Mouse (Mus musculus) liver, adult 2 months (tissue): ENCODE results near the gene Nos1ap. TPM values are rescaled to one million over a fixed set of nuclear protein-coding genes. Genes with fewer than 3 reads are reported as not detected.

Source experiments
- DNase-seq: peaks from one replicate; pipeline ENCODE4 v3.0.0-alpha.2; 2011; ENCODE audit warnings: low read depth, low spot score; ENCODE audit errors: extremely low read depth
- H3K27ac ChIP-seq: fragments of 200-500 bp; replicated peaks from 2 replicates; pipeline ENCODE4 v1.5.1; 2012; ENCODE audit warnings: low read depth, mild to moderate bottlenecking, control low read depth, inconsistent platforms, low read length; ENCODE audit not compliant: insufficient read depth
- H3K27me3 ChIP-seq: fragments of 200-500 bp; 2 replicates; pipeline ENCODE4 v1.6.1; 2012; ENCODE audit warnings: mild to moderate bottlenecking, moderate library complexity, low read length, inconsistent platforms; ENCODE audit not compliant: control insufficient read depth, insufficient read depth
- H3K36me3 ChIP-seq: fragments of 200-500 bp; 2 replicates; pipeline ENCODE4 v1.6.1; 2012; ENCODE audit warnings: low read length, inconsistent platforms; ENCODE audit not compliant: control insufficient read depth, insufficient read depth
- H3K4me1 ChIP-seq: fragments of 200-500 bp; 2 replicates; pipeline ENCODE4 v1.6.1; 2011; ENCODE audit warnings: low read length; ENCODE audit not compliant: control insufficient read depth, insufficient read depth
- H3K4me3 ChIP-seq: fragments of 200-500 bp; 2 replicates; pipeline ENCODE4 v1.5.1; 2011; ENCODE audit warnings: low read depth, mild to moderate bottlenecking, control low read depth, low read length, moderate library complexity; ENCODE audit not compliant: insufficient read depth
- H3K79me2 ChIP-seq: fragments of 200-500 bp; 2 replicates; pipeline ENCODE4 v1.6.1; 2012; ENCODE audit warnings: inconsistent platforms, mild to moderate bottlenecking, low read length, moderate library complexity; ENCODE audit not compliant: control insufficient read depth, insufficient read depth
- H3K9ac ChIP-seq: fragments of 200-500 bp; 2 replicates; pipeline ENCODE4 v1.6.1; 2012; ENCODE audit warnings: low read depth, mild to moderate bottlenecking, control low read depth, inconsistent platforms, low read length
- CTCF ChIP-seq: fragments of 200-500 bp; IDR thresholded peaks from 2 replicates; pipeline ENCODE4 v1.5.1; 2011; ENCODE audit warnings: low read depth, low read length, control low read depth
- POLR2A ChIP-seq: fragments of 200-500 bp; IDR thresholded peaks from 2 replicates; pipeline ENCODE4 v1.6.1; 2011; ENCODE audit warnings: low read length, control low read depth; ENCODE audit not compliant: insufficient read depth; ENCODE audit errors: extremely low read depth
- WGBS: fragments of 180-500 bp; shearing (Covaris S2); methylation state at CpG from one replicate; pipeline ENCODE4 v1.1.7; 2018; 5-methylcytosine and 5-hydroxymethylcytosine counted together
- polyA plus RNA-seq: library from polyadenylated mRNA; depleted of rRNA; stranded (reverse); fragments of >200 nt; gene quantifications from 2 replicates; pipeline ENCODE4 v1.2.3, GENCODE M21; 2012
- total RNA-seq: library from RNA; depleted of rRNA; stranded (reverse); fragments of >200 nt; gene quantifications from 2 replicates; pipeline ENCODE4 v1.2.3, GENCODE M21; 2014

Gene Nos1ap
- total and polyA plus RNA-seq, 2 experiments: 1.8 to 3.1 TPM

DNA sequence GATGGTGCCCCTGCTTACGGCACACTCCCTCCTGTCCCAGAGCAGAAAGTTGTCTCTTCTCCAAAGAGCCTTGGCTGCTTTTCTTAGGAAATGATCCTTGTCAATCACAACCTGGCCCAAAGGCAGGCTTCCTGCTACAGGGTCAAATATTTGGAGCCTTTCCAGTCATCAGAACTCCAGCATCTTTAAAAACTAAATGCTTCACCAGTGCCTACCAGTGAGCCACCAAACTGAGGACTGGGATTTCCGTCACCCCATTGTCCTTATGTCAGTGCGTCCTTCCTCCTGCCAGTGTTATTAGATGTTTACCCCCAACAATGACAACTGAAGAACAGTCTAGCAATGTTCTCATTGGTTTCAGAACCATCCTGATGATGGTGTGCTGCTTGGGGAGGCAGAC, 28.9 kb downstream of the Nos1ap start:
- no peaks in the 10 kb centered on the region for H3K27me3 ChIP-seq
- H3K36me3 ChIP-seq: no peaks in the 10 kb centered on the region
- no peaks in the 10 kb centered on the region for H3K4me1 ChIP-seq
- DNase-seq: no peak
- H3K9ac ChIP-seq: no peak overlapping the region
- no peak overlapping the region for H3K27ac ChIP-seq
- 87% methylated on average over 3 of the region's 3 CpGs for WGBS
- no peak overlapping the region for H3K4me3 ChIP-seq
- TF ChIP-seq CTCF: no peak
- TF ChIP-seq POLR2A: no peak
- H3K79me2 ChIP-seq: peaks cover 2% of the 10 kb centered on the region; the same call in 1 of the 2 replicates

DNA sequence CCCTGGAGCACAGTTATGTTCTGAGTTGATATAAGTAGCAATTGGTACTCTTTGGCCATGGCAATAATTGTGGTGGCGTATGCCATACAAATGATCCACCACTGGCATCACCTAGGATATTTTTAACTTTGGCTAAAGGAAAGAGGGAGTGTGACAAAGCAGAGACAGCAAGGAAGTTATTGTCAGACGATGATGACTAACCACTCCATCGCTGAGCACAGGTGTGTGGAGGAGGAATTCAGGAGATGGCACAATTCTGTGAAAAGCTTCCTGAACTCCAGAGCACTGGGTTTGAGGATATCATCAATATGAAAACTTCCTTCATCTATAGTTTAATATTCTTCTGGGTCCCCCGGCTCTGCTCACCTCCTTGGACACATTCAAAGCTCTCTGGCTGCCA, 31.7 kb downstream of the Nos1ap start:
- Histone ChIP-seq H3K4me3 (no peak overlapping the region), H3K27ac (no peak overlapping the region), H3K36me3 (no peaks in the 10 kb centered on the region), H3K79me2 (0 out of 2 replicates have a peak, but pooled peaks cover 2% of the 10 kb centered on the region), H3K9ac (no peak overlapping the region), H3K27me3 (no peaks in the 10 kb centered on the region), H3K4me1 (no peaks in the 10 kb centered on the region)
- no peak for DNase-seq
- no peak for TF ChIP-seq POLR2A
- TF ChIP-seq CTCF: no peak
- WGBS: 92% methylated on average over 4 of the region's 4 CpGs

DNA sequence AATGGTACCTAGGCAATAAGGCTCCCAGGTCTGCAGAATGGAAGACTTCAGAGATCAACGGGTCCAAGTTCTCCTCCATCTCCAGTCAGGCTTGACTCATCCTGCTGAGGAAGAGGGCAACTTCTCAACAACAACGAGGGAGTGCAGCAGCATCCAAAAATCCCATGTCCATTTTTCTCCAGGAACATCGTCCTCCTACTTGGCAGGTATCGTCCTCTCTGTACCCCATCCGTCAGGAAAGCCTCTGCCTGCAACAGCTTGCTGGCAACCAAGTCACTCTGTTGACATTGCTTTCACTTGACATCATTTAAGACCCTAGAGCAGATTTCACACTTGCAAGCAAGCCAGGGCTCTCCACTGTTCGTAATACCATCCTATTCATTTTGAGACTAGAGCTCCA, 33.0 kb downstream of the Nos1ap start:
- DNase-seq: no peak
- Histone ChIP-seq H3K27ac (no peak overlapping the region), H3K4me3 (no peak overlapping the region), H3K79me2 (peaks cover 2% of the 10 kb centered on the region; the same call in 1 of the 2 replicates), H3K36me3 (no peaks in the 10 kb centered on the region), H3K27me3 (no peaks in the 10 kb centered on the region), H3K9ac (no peak overlapping the region), H3K4me1 (no peaks in the 10 kb centered on the region)
- whole genome bisulfite sequencing: 91% methylated on average over 6 of the region's 6 CpGs
- TF ChIP-seq POLR2A: no peak
- TF ChIP-seq CTCF: no peak

DNA sequence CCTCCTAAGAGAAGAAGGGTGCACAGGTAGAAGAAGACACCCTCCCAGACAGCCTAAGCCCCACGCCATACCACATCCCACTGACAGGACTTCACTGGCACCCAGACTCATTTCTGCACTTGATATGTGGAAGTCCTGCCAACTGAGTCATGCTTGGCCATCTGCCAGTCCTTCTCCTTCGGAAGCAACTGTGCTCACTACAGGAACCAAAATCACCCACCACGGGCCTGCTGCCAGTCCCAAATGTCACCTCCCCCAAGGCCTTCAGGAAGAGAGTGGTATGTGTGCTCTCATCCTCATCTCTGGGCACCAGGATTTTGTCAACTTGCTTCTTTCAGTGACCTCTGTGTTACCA, 34.7 kb downstream of the Nos1ap start:
- Histone ChIP-seq H3K4me3 (no peak overlapping the region), H3K27ac (no peak overlapping the region), H3K4me1 (no peaks in the 10 kb centered on the region), H3K36me3 (no peaks in the 10 kb centered on the region), H3K79me2 (peaks cover 2% of the 10 kb centered on the region; the same call in 1 of the 2 replicates), H3K9ac (no peak overlapping the region), H3K27me3 (no peaks in the 10 kb centered on the region)
- WGBS: 34% methylated on average over 3 of the region's 3 CpGs
- TF ChIP-seq CTCF (no peak), POLR2A (no peak)
- no peak for DNase-seq

DNA sequence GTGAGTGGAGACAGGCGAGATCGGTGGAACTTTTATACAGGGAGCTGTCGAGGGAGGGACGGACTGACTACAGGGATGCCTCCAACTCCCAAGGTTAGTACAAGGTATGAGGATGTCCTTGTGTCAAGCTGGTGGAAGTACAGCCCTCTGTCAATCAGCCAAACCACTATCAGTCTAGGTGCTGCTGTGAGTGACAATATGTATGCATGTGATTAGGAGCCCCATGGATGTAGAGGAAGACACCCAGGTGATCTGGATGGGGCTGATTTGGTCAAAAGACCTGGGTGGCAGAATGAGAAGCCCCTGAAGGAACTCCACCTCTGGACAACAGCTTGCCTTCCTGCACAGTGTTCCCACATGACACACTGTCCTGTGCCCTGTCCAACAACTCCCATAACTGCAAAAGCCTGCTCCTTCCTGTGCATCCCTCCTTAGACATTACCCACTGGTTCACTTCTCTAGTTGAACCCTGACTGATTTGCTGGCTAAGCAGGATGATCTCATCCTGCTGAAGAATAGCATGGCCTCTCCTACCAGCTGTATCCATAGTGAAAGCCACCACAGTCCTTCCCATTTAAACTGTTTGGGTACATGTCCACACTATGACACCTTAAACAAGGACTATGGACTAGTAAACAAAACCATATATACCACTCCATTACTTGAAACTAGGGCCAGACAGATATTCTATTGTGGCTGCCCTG, 35.3 kb downstream of the Nos1ap start:
- H3K9ac ChIP-seq: no peak overlapping the region
- no peak overlapping the region for H3K27ac ChIP-seq
- no peak overlapping the region for H3K4me3 ChIP-seq
- TF ChIP-seq CTCF: no peak
- TF ChIP-seq POLR2A: no peak
- peaks cover 2% of the 10 kb centered on the region; the same call in 1 of the 2 replicates for H3K79me2 ChIP-seq
- DNase-seq: no peak
- no peaks in the 10 kb centered on the region for H3K27me3 ChIP-seq
- WGBS: 96% methylated on average over 4 of the region's 4 CpGs
- H3K36me3 ChIP-seq: no peaks in the 10 kb centered on the region
- H3K4me1 ChIP-seq: no peaks in the 10 kb centered on the region

DNA sequence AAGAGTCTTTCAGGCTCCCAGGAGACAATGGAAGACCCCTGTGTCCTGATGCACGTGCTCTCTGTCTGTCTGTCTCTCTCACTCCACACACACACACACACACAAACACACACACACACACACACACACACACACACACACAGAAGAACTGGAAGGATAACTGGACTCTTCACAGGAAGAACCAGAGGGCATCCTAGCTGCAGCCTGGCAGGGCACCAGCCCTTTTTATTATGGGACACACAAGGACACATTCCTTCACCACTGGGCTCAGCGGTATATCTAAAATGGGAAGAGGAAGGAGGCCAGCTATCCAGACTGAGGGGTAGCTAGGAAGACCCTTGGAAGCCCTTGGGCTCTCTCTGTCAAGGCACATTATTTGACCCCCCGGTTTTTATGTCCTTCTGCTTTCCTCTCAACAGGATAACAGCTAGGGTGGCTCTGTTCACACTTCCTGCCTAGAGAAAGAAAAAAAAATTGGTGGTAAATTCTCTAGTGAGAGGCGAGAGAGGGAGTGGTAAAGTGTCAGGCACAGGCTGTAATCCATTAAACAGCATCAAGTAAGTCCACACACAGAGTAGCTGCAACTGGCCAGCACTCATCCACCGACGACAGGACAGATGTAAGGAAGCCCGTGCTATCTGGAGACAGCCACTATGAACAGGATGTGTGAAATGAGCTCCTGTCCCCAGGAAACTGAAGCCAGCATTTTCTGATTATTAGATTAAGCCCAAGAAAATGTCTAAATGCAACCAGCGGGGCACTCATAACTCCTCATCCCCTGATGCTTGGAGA, 38.8 kb downstream of the Nos1ap start:
- WGBS: 72% methylated on average over 8 of the region's 8 CpGs
- TF ChIP-seq POLR2A (no peak), CTCF (no peak)
- no peak overlapping the region for H3K4me3 ChIP-seq
- H3K4me1 ChIP-seq: no peaks in the 10 kb centered on the region
- H3K79me2 ChIP-seq: peaks cover 4% of the 10 kb centered on the region; the same call in 1 of the 2 replicates
- no peak overlapping the region for H3K9ac ChIP-seq
- no peaks in the 10 kb centered on the region for H3K36me3 ChIP-seq
- H3K27ac ChIP-seq: no peak overlapping the region
- no peaks in the 10 kb centered on the region for H3K27me3 ChIP-seq
- DNase-seq: no peak
